Mouse (Mus musculus) midbrain, embryonic 11.5 days (tissue): Measurements from ENCODE around the gene Fam120a. TPM values are rescaled to one million over a fixed set of nuclear protein-coding genes. Genes with fewer than 3 reads are reported as not detected.

Experiments used
- ATAC-seq: fragments of 200-750 bp; cut with Nextera tagmentation; 2 replicates; pipeline ENCODE4 v1.8.0; 2017; ENCODE audit warnings: moderate TSS enrichment, moderate library complexity; ENCODE audit not compliant: low FRiP score
- DNase-seq: peaks from one replicate; pipeline ENCODE4 v3.0.0; 2015; ENCODE audit warnings: low spot score; ENCODE audit errors: missing footprints
- H3K27ac ChIP-seq: fragments of 300-500 bp; sonication (generic); 2 replicates; pipeline ENCODE4 v1.5.1; 2014; ENCODE audit warnings: low read depth, low read length
- H3K27me3 ChIP-seq: fragments of 300-500 bp; sonication (generic); 2 replicates; pipeline ENCODE4 v1.6.1; 2014; ENCODE audit warnings: mild to moderate bottlenecking, low read length, moderate library complexity, mixed read lengths; ENCODE audit not compliant: control insufficient read depth, insufficient read depth
- H3K36me3 ChIP-seq: fragments of 300-500 bp; sonication (generic); 2 replicates; pipeline ENCODE4 v1.6.1; 2014; ENCODE audit warnings: mild to moderate bottlenecking, low read length, moderate library complexity, mixed read lengths; ENCODE audit not compliant: control insufficient read depth, insufficient read depth
- H3K4me1 ChIP-seq: fragments of 300-500 bp; sonication (generic); 2 replicates; pipeline ENCODE4 v1.6.1; 2014; ENCODE audit warnings: low read length; ENCODE audit not compliant: control insufficient read depth, insufficient read depth
- H3K4me2 ChIP-seq: fragments of 300-500 bp; sonication (generic); 2 replicates; pipeline ENCODE4 v1.6.1; 2014; ENCODE audit warnings: mild to moderate bottlenecking, moderate library complexity
- H3K4me3 ChIP-seq: fragments of 300-500 bp; sonication (generic); 2 replicates; pipeline ENCODE4 v1.5.1; 2014; ENCODE audit warnings: low read depth, low read length
- H3K9ac ChIP-seq: fragments of 300-500 bp; sonication (generic); 2 replicates; pipeline ENCODE4 v1.6.1; 2014; ENCODE audit warnings: low read length
- H3K9me3 ChIP-seq: fragments of 300-500 bp; sonication (generic); 2 replicates; pipeline ENCODE4 v1.6.1; 2016; ENCODE audit warnings: low read length; ENCODE audit not compliant: control insufficient read depth
- WGBS: fragments of 180-500 bp; shearing (Covaris S2); extraction: QIAGEN DNeasy Blood & Tissue Kit; methylation state at CpG from one replicate; pipeline ENCODE4 v1.1.7; 2014; 5-methylcytosine and 5-hydroxymethylcytosine counted together
- polyA plus RNA-seq: library from polyadenylated mRNA; unstranded; fragments of >200 nt; fragmentation: Nextera tagmentation; extraction: Ambion mirVana; gene quantifications from 2 replicates; pipeline ENCODE4 v1.2.1, GENCODE M21; 2014

The Fam120a gene
- polyA plus RNA-seq, 1 experiment from 2014 or later, result 17.1 TPM

GRCm38 (mm10) chr13:48845308-48845707, 122.5 kb downstream of the Fam120a start:
- H3K36me3 ChIP-seq, result no peaks in the 10 kb centered on the region
- 81% methylated on average over 4 of the region's 4 CpGs for WGBS
- ATAC-seq, result no peak

DNA sequence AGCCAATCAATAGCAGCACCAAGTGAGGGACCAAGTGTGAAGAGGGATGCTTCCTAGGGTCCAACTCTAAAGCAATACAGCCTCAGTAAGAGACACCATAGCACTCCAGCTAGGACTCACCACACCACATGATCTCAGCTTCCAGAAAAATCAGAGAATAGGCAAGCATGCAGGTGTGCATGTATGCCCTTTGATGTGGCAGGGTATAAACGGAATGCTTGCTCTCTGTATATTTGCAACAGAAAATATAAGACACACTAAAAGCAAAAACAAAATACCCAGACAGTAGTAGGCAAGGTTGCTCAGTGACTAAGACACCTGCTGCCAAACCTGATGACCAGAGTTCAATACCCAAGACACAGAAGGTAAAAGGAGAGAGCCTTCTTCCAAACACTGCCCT, 124.3 kb downstream of the Fam120a start:
- WGBS, result 84% methylated on average over 1 of the region's 1 CpGs
- H3K9me3 ChIP-seq, result no peaks in the 10 kb centered on the region
- no peak overlapping the region for H3K9ac ChIP-seq
- DNase-seq (no peak), ATAC-seq (no peak)
- no peak overlapping the region for H3K27ac ChIP-seq
- H3K4me1 ChIP-seq, result no peaks in the 10 kb centered on the region
- H3K27me3 ChIP-seq, result no peaks in the 10 kb centered on the region
- no peak overlapping the region for H3K4me3 ChIP-seq
- no peak overlapping the region for H3K4me2 ChIP-seq
- H3K36me3 ChIP-seq, result no peaks in the 10 kb centered on the region

More at GRCm38 (mm10) chr13:48845308-48845707, 122.5 kb downstream of the Fam120a start:
- Histone ChIP-seq H3K27ac (no peak overlapping the region), H3K9ac (no peak overlapping the region), H3K27me3 (no peaks in the 10 kb centered on the region), H3K4me1 (peaks cover 4% of the 10 kb centered on the region; the same call in 1 of the 2 replicates), H3K9me3 (no peaks in the 10 kb centered on the region), H3K4me2 (no peak overlapping the region), H3K4me3 (no peak overlapping the region)
- DNase-seq, result no peak

GRCm38 (mm10) chr13:48841905-48842592, 125.8 kb downstream of the Fam120a start:
- H3K4me1 ChIP-seq, result no peaks in the 10 kb centered on the region
- WGBS, result 69% methylated on average over 5 of the region's 5 CpGs
- no peaks in the 10 kb centered on the region for H3K36me3 ChIP-seq
- no peaks in the 10 kb centered on the region for H3K9me3 ChIP-seq
- H3K4me2 ChIP-seq, result no peak overlapping the region
- H3K27me3 ChIP-seq, result no peaks in the 10 kb centered on the region
- ATAC-seq, result no peak
- H3K27ac ChIP-seq, result no peak overlapping the region
- H3K4me3 ChIP-seq, result no peak overlapping the region
- DNase-seq, result no peak
- H3K9ac ChIP-seq, result no peak overlapping the region

DNA sequence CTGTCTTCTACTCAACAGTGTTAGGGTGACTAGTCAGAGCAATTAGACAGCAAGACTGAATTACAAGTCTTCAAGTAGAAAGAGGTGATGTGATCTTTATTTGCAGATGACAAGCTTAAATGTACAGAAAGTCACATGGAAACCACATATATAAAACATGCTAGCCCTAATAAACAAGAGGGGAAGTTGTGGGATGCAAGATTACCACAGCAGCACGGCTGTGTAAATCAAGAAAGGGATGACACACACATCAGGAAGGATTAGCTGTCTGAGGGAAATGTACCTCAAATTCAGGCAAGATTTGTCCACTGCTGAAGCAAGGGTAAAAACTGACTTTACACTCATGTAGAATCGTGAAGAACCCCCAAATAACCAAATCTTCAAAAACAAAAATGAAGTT, 129.5 kb downstream of the Fam120a start:
- no peak overlapping the region for H3K27ac ChIP-seq
- H3K4me3 ChIP-seq, result no peak overlapping the region
- 80% methylated on average over 2 of the region's 2 CpGs for WGBS
- DNase-seq (no peak), ATAC-seq (no peak)
- H3K4me2 ChIP-seq, result no peak overlapping the region
- H3K9ac ChIP-seq, result no peak overlapping the region
- no peaks in the 10 kb centered on the region for H3K4me1 ChIP-seq
- H3K9me3 ChIP-seq, result no peaks in the 10 kb centered on the region
- H3K27me3 ChIP-seq, result no peaks in the 10 kb centered on the region
- no peaks in the 10 kb centered on the region for H3K36me3 ChIP-seq

DNA sequence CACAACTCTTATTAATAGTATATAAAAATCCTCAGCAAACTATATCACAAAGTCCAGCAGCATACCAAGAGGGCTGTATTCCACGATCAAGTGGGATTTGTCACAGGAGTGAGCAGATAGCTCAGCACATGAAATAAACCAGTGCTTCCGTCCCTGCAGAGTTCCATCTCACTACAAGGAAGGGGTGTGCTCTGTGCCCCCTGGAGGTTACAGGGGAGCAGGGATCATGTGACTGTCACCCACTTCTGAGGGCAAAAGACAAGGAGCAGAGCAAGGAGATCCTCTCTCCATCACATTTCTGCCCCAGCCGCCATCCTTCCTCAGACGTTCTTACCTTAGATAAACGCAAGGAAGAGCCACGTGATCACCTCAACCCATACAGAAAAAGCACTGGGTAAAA, 130.3 kb downstream of the Fam120a start:
- no peak overlapping the region for H3K4me3 ChIP-seq
- no peak overlapping the region for H3K9ac ChIP-seq
- 91% methylated on average over 6 of the region's 6 CpGs for WGBS
- no peaks in the 10 kb centered on the region for H3K27me3 ChIP-seq
- no peak overlapping the region for H3K27ac ChIP-seq
- H3K4me1 ChIP-seq, result no peaks in the 10 kb centered on the region
- H3K4me2 ChIP-seq, result no peak overlapping the region
- ATAC-seq, result no peak
- H3K36me3 ChIP-seq, result no peaks in the 10 kb centered on the region
- H3K9me3 ChIP-seq, result no peaks in the 10 kb centered on the region
- DNase-seq, result no peak

- H3K4me2 ChIP-seq, result no peak overlapping the region
- ATAC-seq, result no peak
- no peak for DNase-seq
- no peaks in the 10 kb centered on the region for H3K4me1 ChIP-seq
- H3K27me3 ChIP-seq, result no peaks in the 10 kb centered on the region
- 85% methylated on average over 14 of the region's 14 CpGs for WGBS
- H3K27ac ChIP-seq, result no peak overlapping the region
- no peak overlapping the region for H3K9ac ChIP-seq
- peaks cover 21% of the 10 kb centered on the region for H3K36me3 ChIP-seq
- no peaks in the 10 kb centered on the region for H3K9me3 ChIP-seq
- no peak overlapping the region for H3K4me3 ChIP-seq
These were observed 137.1 kb downstream of the Fam120a start for GRCm38 (mm10) chr13:48830528-48831250.

DNA sequence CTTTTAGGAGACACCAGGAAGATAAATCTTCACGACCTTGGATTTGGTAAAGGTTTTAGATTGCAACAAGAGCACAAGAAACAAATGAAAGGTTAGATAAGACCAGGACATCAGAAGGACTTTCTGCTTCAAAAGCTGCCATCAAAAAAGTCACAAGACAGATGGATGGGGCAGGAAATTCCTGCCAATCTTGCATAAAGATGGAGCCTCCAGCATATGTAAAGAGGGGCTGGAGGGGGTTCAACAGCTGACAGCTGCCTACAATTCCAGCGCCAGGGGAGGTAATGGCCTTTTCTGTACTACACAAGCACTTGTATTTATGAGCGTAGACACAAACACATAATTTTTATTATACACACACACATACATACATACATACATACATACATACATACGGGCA, 138.0 kb downstream of the Fam120a start:
- ATAC-seq (no peak), DNase-seq (no peak)
- Histone ChIP-seq H3K4me1 (no peaks in the 10 kb centered on the region), H3K9me3 (no peaks in the 10 kb centered on the region), H3K27ac (no peak overlapping the region), H3K36me3 (peaks cover 24% of the 10 kb centered on the region), H3K4me2 (no peak overlapping the region), H3K27me3 (no peaks in the 10 kb centered on the region), H3K4me3 (no peak overlapping the region), H3K9ac (no peak overlapping the region)
- WGBS, result 92% methylated on average over 4 of the region's 4 CpGs

Other genes with a start within 250 kb of the Fam120a start
- 9.8 and 10.7 TPM in 2 replicates for gene Phf2, start 96.9 kb downstream of the Fam120a start, polyA plus RNA-seq
- 6.1 and 7.8 TPM in 2 replicates for gene Wnk2, start 180.0 kb upstream of the Fam120a start, polyA plus RNA-seq
- 17.5 TPM in 2 replicates for gene Ninj1, start 219.5 kb upstream of the Fam120a start, polyA plus RNA-seq
- 17.1 and 18.0 TPM in 2 replicates for gene Card19, start 248.0 kb upstream of the Fam120a start, polyA plus RNA-seq